Mouse (Mus musculus): ENCODE results near the gene Gm36864. TPM values are rescaled to one million over a fixed set of nuclear protein-coding genes. Genes with fewer than 3 reads are reported as not detected.

The Gm36864 gene
- polyA plus RNA-seq, 1 experiment: not detected

Other genes starting within 250 kb of the Gm36864 start
- 0.25 and 0.66 TPM in 2 replicates for gene Klk1b11, start 240.3 kb upstream of the Gm36864 start, polyA plus RNA-seq (2012; rRNA removed)
- 0.81 and 1.6 TPM in 2 replicates for gene Klk1b26, start 224.0 kb upstream of the Gm36864 start, polyA plus RNA-seq (2012; rRNA removed)
- gene Klk1b27, start 183.9 kb upstream of the Gm36864 start, polyA plus RNA-seq (2012; rRNA removed): 1.5 and 26.9 TPM in 2 replicates
- 0.23 and 0.51 TPM in 2 replicates for gene Klk1b21, start 133.8 kb upstream of the Gm36864 start, polyA plus RNA-seq (2012; rRNA removed)
- gene Klk1b22, start 123.5 kb upstream of the Gm36864 start, polyA plus RNA-seq (2012; rRNA removed): 16.3 TPM in 1 of 2 replicates, not detected in the other
- not detected in 2 replicates for gene Klk1b16, start 99.4 kb upstream of the Gm36864 start, polyA plus RNA-seq (2012; rRNA removed)
- gene Klk1b24, start 47.9 kb upstream of the Gm36864 start, polyA plus RNA-seq (2012; rRNA removed): 0.51 and 0.88 TPM in 2 replicates
- gene Klk1b3, start 38.0 kb upstream of the Gm36864 start, polyA plus RNA-seq (2012; rRNA removed): 0.38 and 0.43 TPM in 2 replicates
- gene Klk1b4, start 28.7 kb upstream of the Gm36864 start, polyA plus RNA-seq (2012; rRNA removed): not detected in 2 replicates
- gene Klk1b5, start 20.2 kb upstream of the Gm36864 start, polyA plus RNA-seq (2012; rRNA removed): 2.7 and 3.2 TPM in 2 replicates
- 0.71 and 1.8 TPM in 2 replicates for gene Klk1, start 10.8 kb upstream of the Gm36864 start, polyA plus RNA-seq (2012; rRNA removed)
- 4.4 and 7.6 TPM in 2 replicates for gene 1700028J19Rik, start 10.5 kb downstream of the Gm36864 start, polyA plus RNA-seq (2012; rRNA removed)
- gene 2410002F23Rik, start 10.5 kb downstream of the Gm36864 start, polyA plus RNA-seq (2012; rRNA removed): 107 and 113 TPM in 2 replicates
- gene Acp4, start 21.2 kb downstream of the Gm36864 start, polyA plus RNA-seq (2012; rRNA removed): 0.16 TPM in 1 of 2 replicates, not detected in the other
- gene Gm15517, start 25.3 kb downstream of the Gm36864 start, polyA plus RNA-seq (2012; rRNA removed): 16.9 and 20.7 TPM in 2 replicates
- 12.4 and 13.8 TPM in 2 replicates for gene Clec11a, start 70.7 kb downstream of the Gm36864 start, polyA plus RNA-seq (2012; rRNA removed)
- 0.31 and 0.33 TPM in 2 replicates for gene Shank1, start 74.1 kb downstream of the Gm36864 start, polyA plus RNA-seq (2012; rRNA removed)
- 2.8 and 4.7 TPM in 2 replicates for gene Syt3, start 147.9 kb downstream of the Gm36864 start, polyA plus RNA-seq (2012; rRNA removed)
- 0.47 and 0.70 TPM in 2 replicates for gene 1700008O03Rik, start 149.6 kb downstream of the Gm36864 start, polyA plus RNA-seq (2012; rRNA removed)
- 1.1 and 1.3 TPM in 2 replicates for gene Lrrc4b, start 192.8 kb downstream of the Gm36864 start, polyA plus RNA-seq (2012; rRNA removed)
- 0.20 and 0.23 TPM in 2 replicates for gene Aspdh, start 229.2 kb downstream of the Gm36864 start, polyA plus RNA-seq (2012; rRNA removed)
- gene Josd2, start 231.8 kb downstream of the Gm36864 start, polyA plus RNA-seq (2012; rRNA removed): 47.1 and 52.2 TPM in 2 replicates